Mouse (Mus musculus) neural tube, embryonic 13.5 days (tissue): ENCODE measurements around the gene Snrpa. TPM values are rescaled to one million over a fixed set of nuclear protein-coding genes. Genes with fewer than 3 reads are reported as not detected.

Experiments used
- ATAC-seq: fragments of 200-750 bp; cut with Nextera tagmentation; 2 replicates; pipeline ENCODE4 v1.8.0; 2017; ENCODE audit warnings: low read depth, mild to moderate bottlenecking, moderate TSS enrichment, moderate library complexity
- H3K27ac ChIP-seq: fragments of 300-500 bp; sonication (generic); replicated peaks from 2 replicates; pipeline ENCODE4 v1.5.1; 2015; ENCODE audit warnings: moderate library complexity, mild to moderate bottlenecking, inconsistent platforms
- H3K27me3 ChIP-seq: fragments of 300-500 bp; sonication (generic); 2 replicates; pipeline ENCODE4 v1.6.1; 2015; ENCODE audit warnings: mild to moderate bottlenecking, inconsistent platforms
- H3K36me3 ChIP-seq: fragments of 300-500 bp; sonication (generic); 2 replicates; pipeline ENCODE4 v1.6.1; 2015; ENCODE audit warnings: mild to moderate bottlenecking, inconsistent platforms
- H3K4me1 ChIP-seq: fragments of 300-500 bp; sonication (generic); replicated peaks from 2 replicates; pipeline ENCODE4 v1.6.1; 2015; ENCODE audit warnings: inconsistent platforms
- H3K4me2 ChIP-seq: fragments of 300-500 bp; sonication (generic); 2 replicates; pipeline ENCODE4 v1.6.1; 2015; ENCODE audit warnings: inconsistent platforms, mild to moderate bottlenecking, moderate library complexity
- H3K4me3 ChIP-seq: fragments of 300-500 bp; sonication (generic); 2 replicates; pipeline ENCODE4 v1.5.1; 2015; ENCODE audit warnings: mild to moderate bottlenecking, inconsistent platforms
- H3K9ac ChIP-seq: fragments of 300-500 bp; sonication (generic); 2 replicates; pipeline ENCODE4 v1.6.1; 2015; ENCODE audit warnings: moderate library complexity, mild to moderate bottlenecking, inconsistent platforms
- H3K9me3 ChIP-seq: fragments of 300-500 bp; sonication (generic); 2 replicates; pipeline ENCODE4 v1.6.1; 2016; ENCODE audit warnings: inconsistent platforms
- WGBS: fragments of 180-500 bp; shearing (Covaris S2); methylation state at CpG from one replicate; pipeline ENCODE4 v1.1.7; 2015; 5-methylcytosine and 5-hydroxymethylcytosine counted together
- polyA plus RNA-seq: library from polyadenylated mRNA; unstranded; fragments of >200 nt; fragmentation: Nextera tagmentation; extraction: Ambion mirVana; gene quantifications from 2 replicates; pipeline ENCODE4 v1.2.1, GENCODE M21; 2015

Gene Snrpa
- polyA plus RNA-seq, 1 experiment from 2014 or later = 206 TPM

GRCm38 (mm10) chr7:27197634-27198033, 1.6 kb upstream of the Snrpa start:
- no peak overlapping the region for H3K27ac ChIP-seq
- no peaks in the 10 kb centered on the region for H3K9me3 ChIP-seq
- H3K4me2 ChIP-seq = no peak overlapping the region
- H3K4me3 ChIP-seq = no peak overlapping the region
- H3K36me3 ChIP-seq = peaks cover 31% of the 10 kb centered on the region
- no peak overlapping the region for H3K9ac ChIP-seq
- H3K27me3 ChIP-seq = no peaks in the 10 kb centered on the region
- WGBS = 95% methylated on average over 8 of the region's 8 CpGs
- ATAC-seq = no peak
- peaks cover 24% of the 10 kb centered on the region for H3K4me1 ChIP-seq

- H3K4me1 ChIP-seq = peaks cover 24% of the 10 kb centered on the region
- WGBS = 83% methylated on average over 3 of the region's 3 CpGs
- H3K4me2 ChIP-seq = no peak overlapping the region
- peaks cover 31% of the 10 kb centered on the region for H3K36me3 ChIP-seq
- H3K9me3 ChIP-seq = no peaks in the 10 kb centered on the region
- H3K27ac ChIP-seq = no peak overlapping the region
- H3K27me3 ChIP-seq = no peaks in the 10 kb centered on the region
- H3K4me3 ChIP-seq = no peak overlapping the region
- no peak overlapping the region for H3K9ac ChIP-seq
- ATAC-seq = no peak
These were observed 1.1 kb upstream of the Snrpa start for GRCm38 (mm10) chr7:27197136-27197535.

- peak overlapping the region; percentile 86 for H3K4me2 ChIP-seq
- peak overlapping the region; percentile 51 for H3K9ac ChIP-seq
- H3K36me3 ChIP-seq = peaks cover 54% of the 10 kb centered on the region
- H3K4me1 ChIP-seq = peaks cover 24% of the 10 kb centered on the region
- H3K4me3 ChIP-seq = peak overlapping the region; percentile 87; the same call in 1 of the 2 replicates
- no peak for ATAC-seq
- no peaks in the 10 kb centered on the region for H3K9me3 ChIP-seq
- WGBS = 88% methylated on average over 4 of the region's 4 CpGs
- H3K27ac ChIP-seq = no peak overlapping the region
- no peaks in the 10 kb centered on the region for H3K27me3 ChIP-seq
These were observed 2.3 kb downstream of the Snrpa start for GRCm38 (mm10) chr7:27193731-27194130.

- Histone ChIP-seq H3K9ac (no peak overlapping the region), H3K4me1 (peaks cover 24% of the 10 kb centered on the region), H3K27ac (no peak overlapping the region), H3K4me3 (no peak overlapping the region), H3K27me3 (no peaks in the 10 kb centered on the region), H3K4me2 (no peak overlapping the region), H3K9me3 (no peaks in the 10 kb centered on the region), H3K36me3 (peaks cover 67% of the 10 kb centered on the region)
- WGBS = 96% methylated on average over 5 of the region's 5 CpGs
- ATAC-seq = no peak
These were observed 3.6 kb downstream of the Snrpa start for GRCm38 (mm10) chr7:27192434-27192833.

- Histone ChIP-seq H3K4me2 (no peak overlapping the region), H3K36me3 (peaks cover 97% of the 10 kb centered on the region), H3K27ac (no peak overlapping the region), H3K9ac (no peak overlapping the region), H3K9me3 (no peaks in the 10 kb centered on the region), H3K4me3 (no peak overlapping the region), H3K4me1 (peaks cover 15% of the 10 kb centered on the region), H3K27me3 (no peaks in the 10 kb centered on the region)
- WGBS = 89% methylated on average over 10 of the region's 10 CpGs
- 0 out of 2 replicates have a peak, but pooled peaks have one; percentile 12 for ATAC-seq
These were observed 6.7 kb downstream of the Snrpa start for GRCm38 (mm10) chr7:27189271-27189931.

- Histone ChIP-seq H3K36me3 (peaks cover 81% of the 10 kb centered on the region), H3K27me3 (no peaks in the 10 kb centered on the region), H3K9ac (no peak overlapping the region), H3K4me2 (no peak overlapping the region), H3K4me1 (no peaks in the 10 kb centered on the region; the same call in 1 of the 2 replicates), H3K9me3 (no peaks in the 10 kb centered on the region), H3K4me3 (no peak overlapping the region), H3K27ac (no peak overlapping the region)
- ATAC-seq = no peak
- WGBS = 93% methylated on average over 5 of the region's 5 CpGs
These were observed 10.1 kb downstream of the Snrpa start for GRCm38 (mm10) chr7:27185986-27186385.

- H3K4me2 ChIP-seq = no peak overlapping the region
- H3K9ac ChIP-seq = no peak overlapping the region
- no peak for ATAC-seq
- no peaks in the 10 kb centered on the region for H3K27me3 ChIP-seq
- H3K36me3 ChIP-seq = peaks cover 71% of the 10 kb centered on the region
- peaks cover 8% of the 10 kb centered on the region for H3K4me1 ChIP-seq
- H3K4me3 ChIP-seq = no peak overlapping the region
- no peaks in the 10 kb centered on the region for H3K9me3 ChIP-seq
- H3K27ac ChIP-seq = no peak overlapping the region
- 70% methylated on average over 3 of the region's 3 CpGs for WGBS
These were observed 11.1 kb downstream of the Snrpa start for GRCm38 (mm10) chr7:27184964-27185363.

- H3K9me3 ChIP-seq = no peaks in the 10 kb centered on the region
- H3K27ac ChIP-seq = no peak overlapping the region
- peaks cover 25% of the 10 kb centered on the region for H3K4me1 ChIP-seq
- H3K9ac ChIP-seq = no peak overlapping the region
- peaks cover 46% of the 10 kb centered on the region for H3K36me3 ChIP-seq
- no peak overlapping the region for H3K4me3 ChIP-seq
- ATAC-seq = no peak
- no peaks in the 10 kb centered on the region for H3K27me3 ChIP-seq
- no peak overlapping the region for H3K4me2 ChIP-seq
- WGBS = 93% methylated on average over 1 of the region's 1 CpGs
These were observed 13.6 kb downstream of the Snrpa start for GRCm38 (mm10) chr7:27182498-27182897.

GRCm38 (mm10) chr7:27180837-27181695, 15.0 kb downstream of the Snrpa start, which contains the start of the genes Gm21983 and Mia:
TSS of gene Gm21983 (minus strand) at chr7:27181086.
TSS of gene Mia (minus strand) at chr7:27181157.
- Histone ChIP-seq H3K27me3 (no peaks in the 10 kb centered on the region), H3K9ac (peak within 1 kb of the TSS; percentile 42; the same call in 1 of the 2 replicates), H3K27ac (peak within 1 kb of the TSS; percentile 89), H3K4me3 (peak within 1 kb of the TSS; percentile 11), H3K4me1 (peaks cover 27% of the 10 kb centered on the region), H3K4me2 (peak within 1 kb of the TSS; percentile 58), H3K9me3 (no peaks in the 10 kb centered on the region), H3K36me3 (peaks cover 32% of the 10 kb centered on the region)
- ATAC-seq = no peak
- WGBS = 69% methylated on average over 14 of the region's 14 CpGs

GRCm38 (mm10) chr7:27180036-27180435, 16.0 kb downstream of the Snrpa start:
- Histone ChIP-seq H3K4me2 (peak overlapping the region; percentile 58), H3K27me3 (no peaks in the 10 kb centered on the region), H3K4me1 (peaks cover 27% of the 10 kb centered on the region), H3K9me3 (no peaks in the 10 kb centered on the region), H3K27ac (peak overlapping the region; percentile 89), H3K36me3 (peaks cover 32% of the 10 kb centered on the region), H3K9ac (no peak overlapping the region), H3K4me3 (peak overlapping the region; percentile 11; the same call in 1 of the 2 replicates)
- WGBS = 47% methylated on average over 5 of the region's 5 CpGs
- no peak for ATAC-seq

- Histone ChIP-seq H3K27me3 (no peaks in the 10 kb centered on the region), H3K27ac (peak overlapping the region; percentile 89), H3K4me2 (peak overlapping the region; percentile 58), H3K9me3 (no peaks in the 10 kb centered on the region), H3K4me1 (peaks cover 27% of the 10 kb centered on the region), H3K4me3 (peak overlapping the region; percentile 66), H3K9ac (peak overlapping the region; percentile 57), H3K36me3 (peaks cover 32% of the 10 kb centered on the region)
- ATAC-seq = peak; percentile 5; the same call in 1 of the 2 replicates
- 52% methylated on average over 16 of the region's 16 CpGs for WGBS
These were observed 16.7 kb downstream of the Snrpa start for GRCm38 (mm10) chr7:27179217-27179918.
